Mouse (Mus musculus) C2C12 (cell line): ENCODE measurements at regions not wholly inside any gene's neighbourhood (a gene's known extent, or its start where the extent isn't known, plus 50 kb on each side); places are given as distances from the start of the nearest gene placed in this dataset.

Experiments
- CEBPB ChIP-seq: IDR thresholded peaks from one replicate; pipeline ENCODE4 v1.6.1; 2011; ENCODE audit warnings: low read depth, mild to moderate bottlenecking, control low read depth, moderate library complexity
- CTCF ChIP-seq: IDR thresholded peaks from one replicate; pipeline ENCODE4 v1.5.1; 2011; ENCODE audit not compliant: control insufficient read depth, insufficient read depth, insufficient read length
- MAX ChIP-seq: IDR thresholded peaks from one replicate; pipeline ENCODE4 v1.6.1; 2011; ENCODE audit warnings: mild to moderate bottlenecking, control low read depth
- MYOG ChIP-seq: IDR thresholded peaks from one replicate; pipeline ENCODE4 v1.6.1; 2011; ENCODE audit not compliant: control insufficient read depth, insufficient read length; ENCODE audit errors: extremely low read depth

GRCm38 (mm10) chr8:116343534-116343933 is 161.2 kb upstream of the Dynlrb2 start:
- TF ChIP-seq CTCF (no peak), CEBPB (no peak), MYOG (no peak), MAX (no peak)
